Mouse (Mus musculus) thymus, adult 18-20 months (tissue): ENCODE results near the gene Fam207a.

Source experiments
- DNase-seq, 2 experiments: peaks; one replicate each; pipeline ENCODE4 v3.0.0; 2022; ENCODE audit warnings: mixed read lengths in 2 of 2

The Fam207a gene

DNA sequence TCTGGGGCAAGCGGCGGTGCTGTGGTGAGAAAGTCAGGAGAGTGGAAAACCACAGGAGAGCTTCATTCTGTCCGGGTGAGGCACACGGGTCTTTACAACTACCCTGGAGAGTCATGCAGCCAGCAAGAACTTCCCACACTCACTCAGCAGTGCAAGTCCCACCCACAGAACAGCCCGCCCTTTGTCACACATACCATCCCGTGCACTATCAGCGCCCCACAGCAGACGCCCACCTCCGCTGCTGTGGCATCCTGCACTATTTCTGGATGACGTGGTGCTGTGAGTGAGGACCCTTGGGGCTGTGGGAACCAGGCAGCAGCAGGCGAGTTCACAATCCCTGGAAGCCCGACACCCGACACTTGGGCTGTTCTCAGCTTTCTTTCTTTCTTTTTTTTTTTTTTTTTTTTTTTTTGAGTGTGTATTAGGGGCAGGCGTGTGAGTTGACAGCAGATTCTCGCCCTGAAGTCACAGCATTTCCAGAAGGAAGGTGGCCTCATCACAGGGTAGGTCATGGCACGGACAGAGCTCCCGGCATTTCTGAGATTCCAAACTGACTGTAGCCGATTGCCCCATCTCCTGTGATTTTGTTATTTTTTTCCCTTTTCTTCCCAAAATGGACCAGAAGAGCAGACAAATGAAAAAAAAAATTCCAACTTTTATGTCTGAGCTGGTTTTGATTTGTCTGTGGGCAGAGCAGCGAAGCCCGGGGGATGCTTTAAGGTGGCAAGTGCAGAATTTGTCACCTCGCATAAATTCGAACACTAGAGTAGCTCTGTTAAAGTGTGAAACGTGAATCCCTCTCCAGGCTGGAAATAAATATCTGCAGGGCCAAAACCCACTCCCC is 66.0 kb downstream of the Fam207a start:
- no peak for DNase-seq

- no peak for DNase-seq
Measured at GRCm38 (mm10) chr10:77448698-77449247, 66.8 kb downstream of the Fam207a start.

- no peak for DNase-seq
Measured at GRCm38 (mm10) chr10:77448209-77448608, 67.4 kb downstream of the Fam207a start.

DNA sequence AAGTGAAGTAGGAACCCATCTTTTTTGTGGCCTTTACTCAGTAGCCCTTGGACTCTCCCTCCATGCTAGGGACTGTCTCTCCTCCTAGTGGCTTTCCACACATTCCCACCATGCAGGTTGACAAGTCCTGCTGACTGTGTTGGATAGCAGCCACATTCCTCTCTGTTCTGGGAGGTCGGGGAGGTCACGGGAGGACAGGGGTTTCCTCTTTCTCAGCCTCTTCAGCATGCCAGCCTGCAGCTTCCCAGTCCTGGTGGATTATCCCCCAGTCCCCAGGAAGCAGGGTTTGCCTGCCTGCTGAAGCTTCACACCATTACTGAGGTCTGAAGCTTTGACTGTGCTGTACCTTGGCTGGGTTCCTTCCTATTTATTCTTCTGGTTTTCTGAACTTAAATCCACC is 67.8 kb downstream of the Fam207a start:
- no peak for DNase-seq

DNA sequence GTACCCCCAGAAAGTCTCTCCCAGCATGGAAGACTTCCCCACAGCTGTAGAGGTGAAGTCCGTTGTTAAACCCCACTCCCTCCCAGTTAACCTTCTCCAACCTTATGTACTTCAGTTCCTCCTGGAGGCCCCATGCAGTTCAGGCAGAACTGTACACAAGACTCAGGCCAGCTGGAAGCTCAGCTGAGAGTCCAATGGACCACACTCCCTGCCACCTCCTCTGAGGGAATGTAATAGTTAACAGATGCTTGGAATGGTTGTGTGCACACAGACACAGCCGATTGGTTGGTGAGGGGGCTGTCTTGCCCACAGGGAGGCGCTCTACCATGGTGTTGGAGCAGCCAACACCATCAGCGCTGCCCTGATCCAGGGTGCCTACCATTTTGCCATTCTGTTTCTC is 73.3 kb downstream of the Fam207a start:
- DNase-seq = no peak

- DNase-seq = no peak
Measured at GRCm38 (mm10) chr10:77441812-77442211, 73.8 kb downstream of the Fam207a start.

DNA sequence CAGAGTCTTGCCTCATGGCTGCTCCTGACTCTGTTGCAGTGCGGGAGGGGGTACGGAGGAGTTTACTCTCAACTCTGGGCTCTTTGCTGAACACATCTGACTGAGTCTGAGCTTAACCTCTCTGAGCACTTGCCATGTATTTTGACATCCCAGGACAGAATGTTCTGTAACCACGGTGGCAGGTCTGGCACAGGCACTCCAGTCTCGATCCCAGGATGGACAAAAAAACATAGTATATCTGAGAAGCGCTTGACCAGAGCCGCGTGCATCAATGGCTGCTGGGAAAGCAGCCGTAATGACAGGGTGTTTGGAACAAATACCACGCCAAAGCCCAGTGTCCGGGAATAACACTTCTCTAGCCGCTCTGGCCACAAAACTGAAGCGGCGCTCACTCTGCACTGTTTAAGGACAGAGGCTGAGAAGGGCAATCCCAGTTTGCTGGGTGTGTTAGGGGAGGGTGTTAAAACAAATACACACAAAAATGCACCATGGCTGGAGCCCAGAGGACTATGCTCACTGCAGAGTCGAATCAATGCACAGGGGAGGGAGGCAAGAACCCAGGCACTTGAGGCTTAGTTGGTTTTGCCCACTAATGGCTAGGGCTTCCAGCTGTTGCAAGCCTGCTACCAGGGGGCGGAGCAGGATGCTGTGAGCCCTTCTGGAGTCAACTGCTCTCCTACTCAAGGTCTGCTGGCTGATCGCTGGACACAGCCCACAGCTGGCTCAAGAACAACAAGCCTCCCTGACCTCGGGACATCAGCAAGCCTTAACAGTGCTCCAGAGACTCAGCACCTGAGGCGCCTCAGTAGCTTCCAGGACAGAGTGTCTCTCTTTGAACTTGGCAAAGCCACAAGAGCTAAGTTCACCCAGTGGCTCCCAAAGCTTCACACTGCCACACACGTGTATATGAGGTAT is 74.5 kb downstream of the Fam207a start:
- no peak for DNase-seq

DNA sequence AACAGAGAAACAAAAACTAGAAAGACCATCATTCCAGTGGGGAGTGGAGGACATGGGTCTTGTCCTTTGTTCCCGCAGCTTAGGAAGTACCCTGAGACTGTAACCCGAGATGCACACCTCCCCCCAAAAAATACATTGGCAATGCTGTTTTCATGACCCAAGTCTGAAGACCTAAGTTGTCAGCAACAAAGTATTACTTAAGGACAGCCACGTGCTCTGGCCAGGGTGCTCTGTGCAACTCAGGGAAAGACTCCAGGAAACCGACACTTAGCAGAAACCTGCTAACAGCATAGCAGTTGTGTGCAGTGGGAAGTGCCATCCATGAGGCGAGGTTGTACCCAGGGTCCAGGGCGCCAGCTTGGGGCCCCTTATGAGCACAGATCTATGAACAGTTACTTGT is 75.3 kb downstream of the Fam207a start:
- DNase-seq = no peak

- no peak for DNase-seq
Measured at GRCm38 (mm10) chr10:77439026-77439425, 76.6 kb downstream of the Fam207a start.

- DNase-seq = no peak
Measured at GRCm38 (mm10) chr10:77438021-77438420, 77.6 kb downstream of the Fam207a start.
